Mouse (Mus musculus): Measurements from ENCODE around the gene Selenof. TPM values are rescaled to one million over a fixed set of nuclear protein-coding genes. Genes with fewer than 3 reads are reported as not detected.

The Selenof gene
- 441 TPM for polyA plus RNA-seq (2015; fragmentation: Illumina TruSeq; extraction: RNeasy Lipid Tissue Mini Kit (QIAGEN cat#74804); ENCODE audit: low read depth, low replicate concordance)

GRCm38 (mm10) chr3:144570047-144570815, at the start of gene Selenof, which contains the start of gene Hs2st1:
Gene Selenof, plus strand, starts transcription at chr3:144570304.
Gene Hs2st1, minus strand, starts transcription at chr3:144570181.

Other genes with a start within 250 kb of the Selenof start
- 26.8 TPM for gene Hs2st1, start 123 bp upstream of the Selenof start, polyA plus RNA-seq (2015; fragmentation: Illumina TruSeq; extraction: RNeasy Lipid Tissue Mini Kit (QIAGEN cat#74804); ENCODE audit: low read depth, low replicate concordance)
- gene Sh3glb1, start 150.0 kb downstream of the Selenof start, polyA plus RNA-seq (2015; fragmentation: Illumina TruSeq; extraction: RNeasy Lipid Tissue Mini Kit (QIAGEN cat#74804); ENCODE audit: low read depth, low replicate concordance) = 54.3 TPM
- 0.24 TPM for gene Clca3a1, start 190.7 kb downstream of the Selenof start, polyA plus RNA-seq (2015; fragmentation: Illumina TruSeq; extraction: RNeasy Lipid Tissue Mini Kit (QIAGEN cat#74804); ENCODE audit: low read depth, low replicate concordance)
- not detected for gene Clca3a2, start 249.2 kb downstream of the Selenof start, polyA plus RNA-seq (2015; fragmentation: Illumina TruSeq; extraction: RNeasy Lipid Tissue Mini Kit (QIAGEN cat#74804); ENCODE audit: low read depth, low replicate concordance)